Mouse (Mus musculus) lung, adult 2 months (tissue): ENCODE measurements around the gene Ptgir.

ENCODE experiments used
- CTCF ChIP-seq: fragments of 200-500 bp; IDR thresholded peaks from 2 replicates; pipeline ENCODE4 v1.5.1; 2011; ENCODE audit warnings: mild to moderate bottlenecking, low read length, control low read depth; ENCODE audit not compliant: insufficient read depth
- POLR2A ChIP-seq: fragments of 200-500 bp; IDR thresholded peaks from 2 replicates; pipeline ENCODE4 v1.6.1; 2011; ENCODE audit warnings: low read depth, mild to moderate bottlenecking, control low read depth, low read length, borderline replicate concordance; ENCODE audit errors: extremely low read depth

- TF ChIP-seq POLR2A (no peak), CTCF (peak; percentile 20; the same call in 1 of the 2 replicates)
These were observed 31.0 kb downstream of the Ptgir start for GRCm38 (mm10) chr7:16937312-16937711.
